Mouse (Mus musculus): ENCODE measurements around the gene Mt3. TPM values are rescaled to one million over a fixed set of nuclear protein-coding genes. Genes with fewer than 3 reads are reported as not detected.

The Mt3 gene
- total and polyA plus RNA-seq, 3 experiments: not detected

GRCm38 (mm10) chr8:94136933-94137332 lies 15.5 kb upstream of the Mt3 start, which contains the start of gene Mt4:
Gene Mt4, plus strand, starts transcription at chr8:94137197.
- H3K4me3 ChIP-seq (ENCODE audit: control insufficient read depth in 1 of 2, insufficient read depth in 1 of 2, low read depth in 2 of 2, low read length in 2 of 2): no peak within 1 kb of the TSS

GRCm38 (mm10) chr8:94140266-94140795 lies 12.1 kb upstream of the Mt3 start:
- no peak overlapping the region for H3K4me3 ChIP-seq (ENCODE audit: control insufficient read depth in 1 of 2, insufficient read depth in 1 of 2, low read depth in 2 of 2, low read length in 2 of 2)
- no peak for DNase-seq (ENCODE audit: low read depth, low spot score)
- no peaks in the 10 kb centered on the region for H3K4me1 ChIP-seq (ENCODE audit: control insufficient read depth in 1 of 2, insufficient read depth in 2 of 2, low read length in 2 of 2)
- H3K9ac ChIP-seq (ENCODE audit: control insufficient read depth, low read depth, low read length, poor library complexity, severe bottlenecking): no peak overlapping the region
- H3K27me3 ChIP-seq (ENCODE audit: control insufficient read depth in 1 of 2, insufficient read depth in 2 of 2, low read length in 2 of 2): peaks cover 1 to 2% of the 10 kb centered on the region in 2 experiments; a peak in 2 of 4 replicates
- H3K27ac ChIP-seq (ENCODE audit: control insufficient read depth, low read depth, low read length): no peak overlapping the region
- H3K79me2 ChIP-seq (ENCODE audit: control insufficient read depth, insufficient read depth, low read length, poor library complexity): no peaks in the 10 kb centered on the region
- H3K9me3 ChIP-seq (replicated peaks; ENCODE audit: insufficient read depth, low read length): no peaks in the 10 kb centered on the region
- H3K36me3 ChIP-seq (ENCODE audit: control insufficient read depth in 1 of 2, insufficient read depth in 2 of 2, low read length in 2 of 2): no peaks in the 10 kb centered on the region
- TF ChIP-seq MYB (IDR thresholded peaks at IDR 0.05; ENCODE audit: low read depth, low read length) (no peak), POLR2AphosphoS5 (IDR thresholded peaks at IDR 0.05; ENCODE audit: borderline replicate concordance, low read depth, low read length) (no peak), HCFC1 (IDR thresholded peaks at IDR 0.05; ENCODE audit: low read depth, low read length) (no peak), KAT2A (conservative IDR thresholded peaks at IDR 0.05; ENCODE audit: low read depth, low read length) (no peak), SIN3A (IDR thresholded peaks at IDR 0.05; ENCODE audit: low read length) (no peak), MXI1 (IDR thresholded peaks at IDR 0.05; ENCODE audit: low read depth, low read length) (no peak), ZNF384 (IDR thresholded peaks at IDR 0.05; ENCODE audit: low read depth, low read length) (no peak)

More at GRCm38 (mm10) chr8:94136933-94137332, 15.5 kb upstream of the Mt3 start, which contains the start of gene Mt4:
- no peaks in the 10 kb centered on the region for H3K4me1 ChIP-seq (ENCODE audit: control insufficient read depth in 1 of 2, insufficient read depth in 2 of 2, low read length in 2 of 2)
- H3K27me3 ChIP-seq (ENCODE audit: control insufficient read depth in 1 of 2, insufficient read depth in 2 of 2, low read length in 2 of 2): peaks cover 1 to 2% of the 10 kb centered on the region in 2 experiments; a peak in 2 of 4 replicates
- no peak within 1 kb of the TSS for H3K27ac ChIP-seq (ENCODE audit: control insufficient read depth, low read depth, low read length)
- no peaks in the 10 kb centered on the region for H3K9me3 ChIP-seq (replicated peaks; ENCODE audit: insufficient read depth, low read length)
- H3K36me3 ChIP-seq (ENCODE audit: control insufficient read depth in 1 of 2, insufficient read depth in 2 of 2, low read length in 2 of 2): no peaks in the 10 kb centered on the region
- TF ChIP-seq NRF1 (IDR thresholded peaks at IDR 0.05; ENCODE audit: insufficient read depth, low read depth, low read length, poor library complexity, severe bottlenecking) (no peak), MAFK (IDR thresholded peaks at IDR 0.05; ENCODE audit: borderline replicate concordance, low read depth, low read length) (no peak), MAZ (IDR thresholded peaks at IDR 0.05; ENCODE audit: low read depth, low read length) (no peak), GATA1 (IDR thresholded peaks at IDR 0.05; ENCODE audit: low read depth, low read length) (no peak), MEF2A (IDR thresholded peaks at IDR 0.05; ENCODE audit: extremely low read depth, insufficient replicate concordance, low read depth, low read length, poor library complexity, severe bottlenecking) (no peak), CTCF (IDR thresholded peaks at IDR 0.05 in 2 of 3, conservative IDR thresholded peaks at IDR 0.05 in 1 of 3; ENCODE audit: control insufficient read depth in 1 of 3, insufficient read depth in 1 of 3, low read depth in 2 of 3, low read length in 3 of 3, poor library complexity in 1 of 3, severe bottlenecking in 1 of 3) (no peak), HCFC1 (IDR thresholded peaks at IDR 0.05; ENCODE audit: low read depth, low read length) (no peak)
- no peak for DNase-seq (ENCODE audit: low read depth, low spot score)
- no peak within 1 kb of the TSS for H3K9ac ChIP-seq (ENCODE audit: control insufficient read depth, low read depth, low read length, poor library complexity, severe bottlenecking)
- H3K79me2 ChIP-seq (ENCODE audit: control insufficient read depth, insufficient read depth, low read length, poor library complexity): no peaks in the 10 kb centered on the region

GRCm38 (mm10) chr8:94148236-94148635 lies 4.2 kb upstream of the Mt3 start:
- Histone ChIP-seq H3K36me3 (ENCODE audit: control insufficient read depth in 1 of 2, insufficient read depth in 2 of 2, low read length in 2 of 2) (peaks cover 0 to 6% of the 10 kb centered on the region in 2 experiments; a peak in 2 of 4 replicates), H3K27me3 (ENCODE audit: control insufficient read depth in 1 of 2, insufficient read depth in 2 of 2, low read length in 2 of 2) (no peaks in the 10 kb centered on the region), H3K4me3 (ENCODE audit: control insufficient read depth in 1 of 2, insufficient read depth in 1 of 2, low read depth in 2 of 2, low read length in 2 of 2) (no peak overlapping the region), H3K9ac (ENCODE audit: control insufficient read depth, low read depth, low read length, poor library complexity, severe bottlenecking) (no peak overlapping the region), H3K79me2 (ENCODE audit: control insufficient read depth, insufficient read depth, low read length, poor library complexity) (no peaks in the 10 kb centered on the region), H3K4me1 (ENCODE audit: control insufficient read depth in 1 of 2, insufficient read depth in 2 of 2, low read length in 2 of 2) (peaks cover 0 to 8% of the 10 kb centered on the region in 2 experiments; a peak in 2 of 4 replicates), H3K27ac (ENCODE audit: control insufficient read depth, low read depth, low read length) (no peak overlapping the region), H3K9me3 (replicated peaks; ENCODE audit: insufficient read depth, low read length) (no peaks in the 10 kb centered on the region)
- TF ChIP-seq NELFE (IDR thresholded peaks at IDR 0.05; ENCODE audit: low read depth, low read length): no peak
- DNase-seq (ENCODE audit: low read depth, low spot score): no peak
